Comparison of ENCODE assay signal across 30 mouse cellular contexts in the genomic region with DNA sequence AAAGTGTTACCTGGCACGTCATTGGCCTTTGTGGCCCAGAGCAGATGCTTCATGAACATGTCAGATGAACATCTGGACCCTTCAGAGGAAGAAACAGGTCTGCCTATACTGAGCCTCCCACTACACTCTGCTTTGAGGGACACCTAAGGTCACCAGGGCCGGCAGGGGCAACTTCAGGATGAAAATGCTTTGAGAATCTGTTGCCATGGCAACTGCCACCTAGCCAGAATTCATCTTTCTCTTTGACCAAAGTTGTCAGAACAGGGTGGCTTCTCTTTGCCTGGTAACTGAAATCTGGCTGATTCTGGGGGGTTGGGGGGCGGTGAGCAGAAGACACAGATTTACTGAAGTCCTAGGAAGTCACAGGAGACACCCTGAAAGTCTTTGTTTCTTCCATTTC. TPM values are rescaled to one million over a fixed set of nuclear protein-coding genes. Genes with fewer than 3 reads are reported as not detected.
"Had no signal": no experiment of that assay in that cellular context is flagged by ENCODE, and none has a peak within 500 bp of the region (broad histone marks: within the 10 kb centered on the region; RNA-seq: fewer than 3 reads in every experiment).

No protein-coding gene starts in this region.

- H3K9me3 ChIP-seq: kidney, embryonic 15.5 days; liver, embryonic 13.5 days; midbrain, embryonic 13.5 days; stomach, embryonic 15.5 days had no signal

- H3K36me3 ChIP-seq: kidney, embryonic 15.5 days; liver, embryonic 13.5 days; midbrain, embryonic 13.5 days; stomach, embryonic 15.5 days had no signal

- H3K4me1 ChIP-seq: kidney, embryonic 15.5 days; liver, embryonic 13.5 days; stomach, embryonic 15.5 days had no signal

- DNase-seq: kidney, adult 11 months; kidney, adult 8-10 months; kidney, postnatal 10 days; kidney, postnatal 36 days; layer of hippocampus, postnatal 36 days; liver, embryonic 13.5 days; lung, adult 2 months; lung, postnatal 14 days; lung, postnatal 4 days; right cerebral cortex, postnatal 25 days; spleen, adult 18-20 months; thymus, postnatal 25 days had no signal

- ATAC-seq: midbrain, embryonic 13.5 days had no signal

- H3K4me3 ChIP-seq: kidney, embryonic 15.5 days; left cerebral cortex, adult 2 months; liver, embryonic 13.5 days; midbrain, embryonic 13.5 days; stomach, embryonic 15.5 days had no signal

- H3K9ac ChIP-seq: kidney, embryonic 15.5 days; liver, embryonic 13.5 days; midbrain, embryonic 13.5 days; stomach, embryonic 15.5 days had no signal

- H3K27me3 ChIP-seq: liver, embryonic 13.5 days; stomach, embryonic 15.5 days had no signal

- H3K27ac ChIP-seq: kidney, embryonic 15.5 days; left cerebral cortex, adult 2 months; liver, embryonic 13.5 days; midbrain, embryonic 13.5 days; stomach, embryonic 15.5 days had no signal

- H3K4me2 ChIP-seq: kidney, embryonic 15.5 days; liver, embryonic 13.5 days; midbrain, embryonic 13.5 days; stomach, embryonic 15.5 days had no signal

RNA-seq across cellular contexts. Expression of a gene that starts 14.7 kb away (rescaled TPM):
- total RNA-seq: layer of hippocampus, adult 8-10 months; layer of hippocampus, postnatal 10 days; layer of hippocampus, postnatal 36 days; left cerebral cortex, adult 2 months; left cerebral cortex, postnatal 10 days; left cerebral cortex, postnatal 36 days; liver, adult 2 months; megakaryocyte progenitor cell, adult 5-6 weeks; megakaryocyte-erythroid progenitor cell, adult 5-6 weeks had no signal
- polyA plus RNA-seq: kidney, embryonic 15.5 days; limb, embryonic 11.5 days; limb, embryonic 14.5 days; liver, adult 2 months; liver, embryonic 13.5 days; liver, embryonic 16.5 days; lung, adult 2 months; lung, embryonic 16.5 days; midbrain, embryonic 13.5 days; neural tube, embryonic 11.5 days; neural tube, embryonic 14.5 days; stomach, embryonic 15.5 days; thymus, postnatal 0 days had no signal
